Mouse (Mus musculus): Measurements from ENCODE around the gene Kcne3. TPM values are rescaled to one million over a fixed set of nuclear protein-coding genes. Genes with fewer than 3 reads are reported as not detected.

Kcne3 gene
- polyA plus RNA-seq, 1 experiment from 2014 or later = 1.8 TPM

- ATAC-seq (ENCODE audit: insufficient read depth) (no peak), DNase-seq (peak; percentile 22)
- Histone ChIP-seq H3K27me3 (ENCODE audit: insufficient read depth, low read length) (no peaks in the 10 kb centered on the region), H3K4me3 (ENCODE audit: low read depth, low read length) (no peak overlapping the region), H3K4me2 (no peak overlapping the region), H3K4me1 (ENCODE audit: insufficient read depth) (0 out of 2 replicates have a peak, but pooled peaks cover 6% of the 10 kb centered on the region), H3K9ac (no peak overlapping the region), H3K9me3 (ENCODE audit: low read depth, low read length) (no peaks in the 10 kb centered on the region), H3K27ac (ENCODE audit: low read depth) (no peak overlapping the region), H3K36me3 (ENCODE audit: insufficient read depth) (no peaks in the 10 kb centered on the region)
- no peak for TF ChIP-seq CTCF (IDR thresholded peaks at IDR 0.05; ENCODE audit: low read depth)
- WGBS = 80% methylated on average over 4 of the region's 4 CpGs
These were observed 12.8 kb upstream of the Kcne3 start for GRCm38 (mm10) chr7:100163506-100163905.

GRCm38 (mm10) chr7:100168654-100169053, 7.6 kb upstream of the Kcne3 start:
- DNase-seq (peak; percentile 27), ATAC-seq (ENCODE audit: insufficient read depth) (no peak)
- Histone ChIP-seq H3K4me1 (ENCODE audit: insufficient read depth) (no peaks in the 10 kb centered on the region), H3K9ac (no peak overlapping the region), H3K9me3 (ENCODE audit: low read depth, low read length) (no peaks in the 10 kb centered on the region), H3K27ac (ENCODE audit: low read depth) (no peak overlapping the region), H3K27me3 (ENCODE audit: insufficient read depth, low read length) (no peaks in the 10 kb centered on the region), H3K4me3 (ENCODE audit: low read depth, low read length) (no peak overlapping the region), H3K4me2 (no peak overlapping the region), H3K36me3 (ENCODE audit: insufficient read depth) (no peaks in the 10 kb centered on the region)
- no peak for TF ChIP-seq CTCF (IDR thresholded peaks at IDR 0.05; ENCODE audit: low read depth)
- 66% methylated on average over 11 of the region's 11 CpGs for WGBS

DNA sequence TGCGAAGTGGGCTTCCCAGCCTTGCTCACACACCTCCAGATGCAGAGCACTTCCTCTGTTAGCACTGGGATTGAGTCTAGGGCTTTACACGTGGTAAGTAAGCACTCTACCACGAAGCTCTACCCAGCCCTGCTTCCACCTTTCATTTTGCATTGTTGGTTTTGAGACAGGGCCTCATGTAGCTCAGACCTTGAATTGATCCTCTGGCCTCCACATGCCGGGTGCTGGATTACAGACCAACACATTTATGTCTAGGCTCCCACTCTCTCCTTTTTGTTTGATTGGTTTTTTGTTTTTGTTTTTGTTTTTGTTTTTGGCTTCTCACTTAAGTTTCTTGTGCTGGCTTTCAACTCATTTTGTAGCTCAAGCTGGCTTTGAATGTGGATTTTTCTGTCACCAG, 5.5 kb upstream of the Kcne3 start:
- WGBS = 54% methylated on average over 4 of the region's 4 CpGs
- Histone ChIP-seq H3K9me3 (ENCODE audit: low read depth, low read length) (no peaks in the 10 kb centered on the region), H3K27me3 (ENCODE audit: insufficient read depth, low read length) (no peaks in the 10 kb centered on the region), H3K9ac (no peak overlapping the region), H3K4me1 (ENCODE audit: insufficient read depth) (no peaks in the 10 kb centered on the region), H3K27ac (ENCODE audit: low read depth) (no peak overlapping the region), H3K36me3 (ENCODE audit: insufficient read depth) (no peaks in the 10 kb centered on the region), H3K4me3 (ENCODE audit: low read depth, low read length) (no peak overlapping the region), H3K4me2 (no peak overlapping the region)
- no peak for TF ChIP-seq CTCF (IDR thresholded peaks at IDR 0.05; ENCODE audit: low read depth)
- DNase-seq = no peak
- ATAC-seq (ENCODE audit: insufficient read depth) = no peak

DNA sequence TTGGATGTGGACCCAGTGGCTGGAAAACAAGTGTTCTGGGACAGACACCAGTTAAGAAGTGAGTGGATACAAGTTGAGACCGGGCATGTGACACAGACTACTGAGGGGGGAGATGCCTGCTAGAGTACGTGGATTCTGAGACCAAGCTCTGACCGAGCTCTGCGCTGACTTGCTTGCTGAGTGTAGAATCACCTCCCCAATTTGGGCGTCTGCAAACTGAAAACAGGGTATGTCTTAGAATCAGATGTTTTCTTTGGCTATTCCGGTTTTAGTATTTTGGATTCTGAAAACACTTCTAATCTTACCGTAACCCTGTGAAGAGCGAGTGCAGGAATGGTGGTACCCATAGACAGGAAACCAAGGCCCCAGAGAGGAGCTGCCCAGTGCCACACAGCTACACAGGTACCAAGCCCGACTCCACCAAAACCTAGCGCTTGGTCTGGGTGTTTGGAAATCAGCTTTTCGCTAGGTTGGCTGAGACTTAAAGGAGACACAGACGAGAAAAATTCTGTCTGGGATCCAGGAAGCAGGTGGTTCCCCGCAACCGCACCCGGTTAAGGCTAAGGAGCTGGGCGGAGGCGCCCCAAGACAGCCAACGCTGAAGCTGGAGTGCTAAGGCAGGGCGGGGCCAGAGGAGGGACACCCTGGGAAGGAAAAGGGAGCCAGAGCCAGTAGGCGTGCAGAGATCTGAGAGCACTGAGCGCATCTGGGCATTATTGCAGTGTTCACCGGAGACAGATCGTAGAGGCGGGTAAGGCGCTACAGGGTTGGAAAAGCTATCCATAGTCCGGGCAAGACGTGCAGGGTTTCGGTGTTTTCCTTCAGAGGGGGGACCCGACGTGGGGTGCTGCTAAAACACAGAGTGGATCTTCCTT, 2.0 kb downstream of the Kcne3 start:
- peak overlapping the region; percentile 77 for H3K4me2 ChIP-seq
- DNase-seq (peak; percentile 73), ATAC-seq (ENCODE audit: insufficient read depth) (peak; percentile 90)
- H3K27me3 ChIP-seq (ENCODE audit: insufficient read depth, low read length) = peaks cover 19% of the 10 kb centered on the region
- no peak for TF ChIP-seq CTCF (IDR thresholded peaks at IDR 0.05; ENCODE audit: low read depth)
- peak overlapping the region; percentile 30 for H3K4me3 ChIP-seq (ENCODE audit: low read depth, low read length)
- WGBS = 9% methylated on average over 30 of the region's 30 CpGs
- no peak overlapping the region for H3K27ac ChIP-seq (ENCODE audit: low read depth)
- peaks cover 3% of the 10 kb centered on the region; the same call in 1 of the 2 replicates for H3K4me1 ChIP-seq (ENCODE audit: insufficient read depth)
- H3K9me3 ChIP-seq (ENCODE audit: low read depth, low read length) = no peaks in the 10 kb centered on the region
- no peaks in the 10 kb centered on the region for H3K36me3 ChIP-seq (ENCODE audit: insufficient read depth)
- H3K9ac ChIP-seq = peak overlapping the region; percentile 27; the same call in 1 of the 2 replicates

GRCm38 (mm10) chr7:100178891-100179233, 2.6 kb downstream of the Kcne3 start:
- H3K9me3 ChIP-seq (ENCODE audit: low read depth, low read length) = no peaks in the 10 kb centered on the region
- H3K4me1 ChIP-seq (ENCODE audit: insufficient read depth) = peaks cover 3% of the 10 kb centered on the region; the same call in 1 of the 2 replicates
- no peaks in the 10 kb centered on the region for H3K36me3 ChIP-seq (ENCODE audit: insufficient read depth)
- no peak overlapping the region for H3K27ac ChIP-seq (ENCODE audit: low read depth)
- peak overlapping the region; percentile 77 for H3K4me2 ChIP-seq
- no peak for TF ChIP-seq CTCF (IDR thresholded peaks at IDR 0.05; ENCODE audit: low read depth)
- DNase-seq = peak; percentile 55
- under 1% methylated on average over 15 of the region's 15 CpGs for WGBS
- peak overlapping the region; percentile 27; the same call in 1 of the 2 replicates for H3K9ac ChIP-seq
- peaks cover 19% of the 10 kb centered on the region for H3K27me3 ChIP-seq (ENCODE audit: insufficient read depth, low read length)
- ATAC-seq (ENCODE audit: insufficient read depth) = peak; percentile 64; the same call in 1 of the 2 replicates
- H3K4me3 ChIP-seq (ENCODE audit: low read depth, low read length) = peak overlapping the region; percentile 30

- H3K4me3 ChIP-seq (ENCODE audit: low read depth, low read length) = peak overlapping the region; percentile 30
- DNase-seq = no peak
- no peak for TF ChIP-seq CTCF (IDR thresholded peaks at IDR 0.05; ENCODE audit: low read depth)
- WGBS = 54% methylated on average over 7 of the region's 7 CpGs
- no peak overlapping the region for H3K9ac ChIP-seq
- H3K27ac ChIP-seq (ENCODE audit: low read depth) = no peak overlapping the region
- no peak for ATAC-seq (ENCODE audit: insufficient read depth)
- peaks cover 19% of the 10 kb centered on the region for H3K27me3 ChIP-seq (ENCODE audit: insufficient read depth, low read length)
- no peaks in the 10 kb centered on the region for H3K36me3 ChIP-seq (ENCODE audit: insufficient read depth)
- no peaks in the 10 kb centered on the region for H3K9me3 ChIP-seq (ENCODE audit: low read depth, low read length)
- H3K4me2 ChIP-seq = peak overlapping the region; percentile 77
- H3K4me1 ChIP-seq (ENCODE audit: insufficient read depth) = peaks cover 3% of the 10 kb centered on the region; the same call in 1 of the 2 replicates
These were observed 3.1 kb downstream of the Kcne3 start for GRCm38 (mm10) chr7:100179394-100179793.

GRCm38 (mm10) chr7:100179836-100180407, 3.6 kb downstream of the Kcne3 start:
- Histone ChIP-seq H3K9me3 (ENCODE audit: low read depth, low read length) (no peaks in the 10 kb centered on the region), H3K4me2 (no peak overlapping the region), H3K4me3 (ENCODE audit: low read depth, low read length) (no peak overlapping the region), H3K36me3 (ENCODE audit: insufficient read depth) (no peaks in the 10 kb centered on the region), H3K27me3 (ENCODE audit: insufficient read depth, low read length) (peaks cover 19% of the 10 kb centered on the region), H3K9ac (no peak overlapping the region), H3K4me1 (ENCODE audit: insufficient read depth) (peaks cover 3% of the 10 kb centered on the region; the same call in 1 of the 2 replicates), H3K27ac (ENCODE audit: low read depth) (no peak overlapping the region)
- no peak for DNase-seq
- no peak for ATAC-seq (ENCODE audit: insufficient read depth)
- no peak for TF ChIP-seq CTCF (IDR thresholded peaks at IDR 0.05; ENCODE audit: low read depth)
- 61% methylated on average over 7 of the region's 7 CpGs for WGBS
